Mouse (Mus musculus): ENCODE results near the gene Fus. TPM values are rescaled to one million over a fixed set of nuclear protein-coding genes. Genes with fewer than 3 reads are reported as not detected.
"Not testable (repeated sequence)": the region's sequence is repeated elsewhere in the genome, so short reads cannot be mapped to it uniquely, and the experiment has no call there.

The Fus gene
- polyA plus RNA-seq, 1 experiment from 2014 or later = 215 TPM

DNA sequence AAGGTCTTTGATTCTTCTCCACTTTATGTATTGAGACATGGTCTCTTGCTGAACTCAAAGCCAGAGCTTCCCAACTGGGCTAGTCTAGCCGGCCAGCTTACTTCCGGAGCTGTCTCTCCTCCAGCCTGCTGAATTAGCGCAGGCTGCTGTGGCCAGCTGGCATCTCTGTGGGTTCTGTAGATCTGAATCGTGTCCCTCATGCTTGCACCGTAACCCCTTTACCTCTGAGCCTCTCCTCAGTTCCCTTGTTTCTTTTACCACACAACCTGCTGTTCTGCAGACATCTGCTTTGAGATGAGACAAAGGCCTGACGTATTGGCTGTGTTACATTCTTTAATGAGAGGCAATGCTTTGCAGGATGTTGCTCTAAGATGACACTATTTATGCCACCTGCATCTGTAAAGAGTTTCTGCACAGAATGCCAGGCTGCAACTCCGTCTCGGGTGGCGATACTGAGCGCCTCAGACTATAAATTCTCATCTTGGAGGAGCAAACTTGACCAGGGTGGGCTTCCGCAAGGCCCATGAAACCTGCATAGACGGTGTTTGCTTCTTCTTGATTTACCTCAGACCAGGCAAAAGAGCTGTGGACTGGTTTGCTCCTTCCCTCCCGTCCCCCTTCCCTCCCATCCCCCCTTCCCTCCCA is 45.0 kb downstream of the Fus start:
- H3K9ac ChIP-seq (ENCODE audit: low read depth, low read length) = no peak overlapping the region
- no peak for ATAC-seq
- no peaks in the 10 kb centered on the region for H3K27me3 ChIP-seq (replicated peaks; ENCODE audit: control insufficient read depth, insufficient read depth, low read length)
- peaks cover 4% of the 10 kb centered on the region; the same call in 1 of the 2 replicates for H3K4me1 ChIP-seq (ENCODE audit: control insufficient read depth, insufficient read depth, low read length)
- no peaks in the 10 kb centered on the region for H3K36me3 ChIP-seq (ENCODE audit: control insufficient read depth, insufficient read depth, low read length)
- no peak overlapping the region for H3K4me3 ChIP-seq (ENCODE audit: low read length)
- no peak overlapping the region for H3K4me2 ChIP-seq (ENCODE audit: low read depth, low read length)
- H3K9me3 ChIP-seq (ENCODE audit: control insufficient read depth, low read length) = no peaks in the 10 kb centered on the region
- no peak overlapping the region for H3K27ac ChIP-seq (ENCODE audit: low read length)
- 77% methylated on average over 13 of the region's 13 CpGs for WGBS

DNA sequence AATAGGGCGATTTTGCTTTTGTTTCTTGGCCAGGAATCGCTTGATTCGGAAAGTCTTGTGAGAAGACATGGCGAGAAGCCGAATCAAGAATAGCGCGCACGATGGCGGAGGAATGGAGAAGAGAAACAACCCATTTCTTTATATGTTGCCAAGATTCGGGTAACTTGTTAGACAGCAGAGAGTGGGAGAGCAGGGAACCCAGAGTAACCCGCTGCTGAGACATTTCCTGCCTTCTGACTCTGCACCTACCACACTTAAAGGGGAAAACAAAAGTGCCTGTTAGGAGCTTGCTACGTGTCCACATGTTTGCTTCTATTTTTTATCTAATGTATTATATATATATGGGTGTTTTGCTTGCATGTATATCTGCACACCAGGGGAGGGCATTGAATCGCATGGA is 45.9 kb downstream of the Fus start:
- H3K4me1 ChIP-seq (ENCODE audit: control insufficient read depth, insufficient read depth, low read length) = peaks cover 4% of the 10 kb centered on the region; the same call in 1 of the 2 replicates
- no peak overlapping the region for H3K4me3 ChIP-seq (ENCODE audit: low read length)
- H3K27ac ChIP-seq (ENCODE audit: low read length) = no peak overlapping the region
- ATAC-seq = no peak
- no peak overlapping the region for H3K9ac ChIP-seq (ENCODE audit: low read depth, low read length)
- H3K9me3 ChIP-seq (ENCODE audit: control insufficient read depth, low read length) = no peaks in the 10 kb centered on the region
- no peaks in the 10 kb centered on the region for H3K27me3 ChIP-seq (replicated peaks; ENCODE audit: control insufficient read depth, insufficient read depth, low read length)
- H3K36me3 ChIP-seq (ENCODE audit: control insufficient read depth, insufficient read depth, low read length) = no peaks in the 10 kb centered on the region
- no peak overlapping the region for H3K4me2 ChIP-seq (ENCODE audit: low read depth, low read length)
- 89% methylated on average over 13 of the region's 13 CpGs for WGBS

DNA sequence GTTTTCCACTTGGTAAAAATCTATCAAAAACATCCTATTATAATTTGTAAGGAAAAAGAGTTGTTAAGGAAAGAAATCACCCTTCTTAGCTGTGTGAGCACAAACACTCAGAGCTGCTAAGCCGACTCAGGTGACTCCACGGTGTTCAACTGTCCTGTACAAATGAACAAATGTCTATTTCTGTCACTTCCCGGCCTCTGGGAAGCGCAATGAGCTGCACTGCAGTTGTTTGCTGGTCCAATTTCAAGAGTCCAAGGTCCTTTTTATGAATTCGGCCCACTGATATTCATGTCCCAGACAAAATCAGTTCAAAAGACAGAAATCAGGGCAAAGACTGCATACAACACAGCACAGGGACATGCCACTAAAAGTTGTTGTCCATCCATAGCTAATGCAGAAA is 48.9 kb downstream of the Fus start:
- not testable (repeated sequence) for H3K4me1 ChIP-seq (ENCODE audit: control insufficient read depth, insufficient read depth, low read length); H3K4me2 ChIP-seq (ENCODE audit: low read depth, low read length); H3K27ac ChIP-seq (ENCODE audit: low read length); H3K4me3 ChIP-seq (ENCODE audit: low read length); H3K27me3 ChIP-seq (replicated peaks; ENCODE audit: control insufficient read depth, insufficient read depth, low read length); H3K9me3 ChIP-seq (ENCODE audit: control insufficient read depth, low read length); H3K9ac ChIP-seq (ENCODE audit: low read depth, low read length); H3K36me3 ChIP-seq (ENCODE audit: control insufficient read depth, insufficient read depth, low read length)
- peak; percentile 51; the same call in 1 of the 2 replicates for ATAC-seq
- 58% methylated on average over 5 of the region's 5 CpGs for WGBS

GRCm38 (mm10) chr7:128016650-128017049 is 49.4 kb downstream of the Fus start:
- H3K9ac ChIP-seq (ENCODE audit: low read depth, low read length) = no peak overlapping the region
- no peaks in the 10 kb centered on the region for H3K4me1 ChIP-seq (ENCODE audit: control insufficient read depth, insufficient read depth, low read length)
- H3K27ac ChIP-seq (ENCODE audit: low read length) = no peak overlapping the region
- H3K9me3 ChIP-seq (ENCODE audit: control insufficient read depth, low read length) = no peaks in the 10 kb centered on the region
- 75% methylated on average over 6 of the region's 6 CpGs for WGBS
- no peak for ATAC-seq
- H3K4me2 ChIP-seq (ENCODE audit: low read depth, low read length) = no peak overlapping the region
- no peaks in the 10 kb centered on the region for H3K27me3 ChIP-seq (replicated peaks; ENCODE audit: control insufficient read depth, insufficient read depth, low read length)
- H3K4me3 ChIP-seq (ENCODE audit: low read length) = no peak overlapping the region
- no peaks in the 10 kb centered on the region for H3K36me3 ChIP-seq (ENCODE audit: control insufficient read depth, insufficient read depth, low read length)

GRCm38 (mm10) chr7:128018275-128018674 is 51.0 kb downstream of the Fus start:
- Histone ChIP-seq H3K9me3 (ENCODE audit: control insufficient read depth, low read length) (no peaks in the 10 kb centered on the region), H3K4me1 (ENCODE audit: control insufficient read depth, insufficient read depth, low read length) (no peaks in the 10 kb centered on the region), H3K9ac (ENCODE audit: low read depth, low read length) (no peak overlapping the region), H3K27ac (ENCODE audit: low read length) (no peak overlapping the region), H3K4me3 (ENCODE audit: low read length) (no peak overlapping the region), H3K4me2 (ENCODE audit: low read depth, low read length) (no peak overlapping the region), H3K36me3 (ENCODE audit: control insufficient read depth, insufficient read depth, low read length) (no peaks in the 10 kb centered on the region), H3K27me3 (replicated peaks; ENCODE audit: control insufficient read depth, insufficient read depth, low read length) (no peaks in the 10 kb centered on the region)
- 90% methylated on average over 3 of the region's 3 CpGs for WGBS
- ATAC-seq = no peak

DNA sequence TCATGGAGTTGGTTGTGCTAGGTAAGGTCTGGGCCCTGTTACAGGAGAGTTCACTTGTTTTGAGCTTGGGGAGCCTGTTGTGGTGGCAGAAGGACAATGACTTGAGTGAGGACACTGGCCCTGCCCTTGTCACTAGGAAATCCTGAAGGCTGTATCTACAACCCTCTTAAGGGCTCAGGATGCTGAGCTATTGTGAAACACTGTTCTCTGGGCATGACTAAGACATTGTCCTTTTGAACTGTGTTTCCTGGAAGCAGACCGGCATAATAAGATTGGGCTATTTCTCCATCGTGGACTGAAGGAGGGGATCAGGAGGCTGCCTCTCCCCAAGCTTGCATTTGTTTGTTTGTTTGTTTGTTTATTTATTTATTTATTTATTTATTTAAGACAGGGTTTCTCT is 51.9 kb downstream of the Fus start:
- H3K4me2 ChIP-seq (ENCODE audit: low read depth, low read length) = no peak overlapping the region
- H3K9me3 ChIP-seq (ENCODE audit: control insufficient read depth, low read length) = no peaks in the 10 kb centered on the region
- no peaks in the 10 kb centered on the region for H3K27me3 ChIP-seq (replicated peaks; ENCODE audit: control insufficient read depth, insufficient read depth, low read length)
- ATAC-seq = peak; percentile 85
- H3K4me1 ChIP-seq (ENCODE audit: control insufficient read depth, insufficient read depth, low read length) = no peaks in the 10 kb centered on the region
- H3K27ac ChIP-seq (ENCODE audit: low read length) = no peak overlapping the region
- no peak overlapping the region for H3K9ac ChIP-seq (ENCODE audit: low read depth, low read length)
- H3K36me3 ChIP-seq (ENCODE audit: control insufficient read depth, insufficient read depth, low read length) = no peaks in the 10 kb centered on the region
- H3K4me3 ChIP-seq (ENCODE audit: low read length) = no peak overlapping the region
- 50% methylated on average over 2 of the region's 2 CpGs for WGBS

- H3K4me2 ChIP-seq (ENCODE audit: low read depth, low read length) = no peak overlapping the region
- no peak for ATAC-seq
- no peak overlapping the region for H3K9ac ChIP-seq (ENCODE audit: low read depth, low read length)
- no peaks in the 10 kb centered on the region for H3K27me3 ChIP-seq (replicated peaks; ENCODE audit: control insufficient read depth, insufficient read depth, low read length)
- H3K4me3 ChIP-seq (ENCODE audit: low read length) = no peak overlapping the region
- no peak overlapping the region for H3K27ac ChIP-seq (ENCODE audit: low read length)
- H3K4me1 ChIP-seq (ENCODE audit: control insufficient read depth, insufficient read depth, low read length) = no peaks in the 10 kb centered on the region
- no peaks in the 10 kb centered on the region for H3K9me3 ChIP-seq (ENCODE audit: control insufficient read depth, low read length)
- WGBS = 63% methylated on average over 8 of the region's 8 CpGs
- no peaks in the 10 kb centered on the region for H3K36me3 ChIP-seq (ENCODE audit: control insufficient read depth, insufficient read depth, low read length)
Measured at GRCm38 (mm10) chr7:128022974-128023373, 55.7 kb downstream of the Fus start.

GRCm38 (mm10) chr7:128023565-128023964 is 56.3 kb downstream of the Fus start:
- no peak for ATAC-seq
- no peak overlapping the region for H3K4me3 ChIP-seq (ENCODE audit: low read length)
- H3K27me3 ChIP-seq (replicated peaks; ENCODE audit: control insufficient read depth, insufficient read depth, low read length) = no peaks in the 10 kb centered on the region
- no peaks in the 10 kb centered on the region for H3K9me3 ChIP-seq (ENCODE audit: control insufficient read depth, low read length)
- no peak overlapping the region for H3K27ac ChIP-seq (ENCODE audit: low read length)
- H3K4me1 ChIP-seq (ENCODE audit: control insufficient read depth, insufficient read depth, low read length) = no peaks in the 10 kb centered on the region
- no peak overlapping the region for H3K4me2 ChIP-seq (ENCODE audit: low read depth, low read length)
- H3K9ac ChIP-seq (ENCODE audit: low read depth, low read length) = no peak overlapping the region
- WGBS = 92% methylated on average over 4 of the region's 4 CpGs
- H3K36me3 ChIP-seq (ENCODE audit: control insufficient read depth, insufficient read depth, low read length) = no peaks in the 10 kb centered on the region

- WGBS = 85% methylated on average over 9 of the region's 9 CpGs
- Histone ChIP-seq H3K4me2 (ENCODE audit: low read depth, low read length) (no peak overlapping the region), H3K4me3 (ENCODE audit: low read length) (no peak overlapping the region), H3K27me3 (replicated peaks; ENCODE audit: control insufficient read depth, insufficient read depth, low read length) (no peaks in the 10 kb centered on the region), H3K36me3 (ENCODE audit: control insufficient read depth, insufficient read depth, low read length) (no peaks in the 10 kb centered on the region), H3K9me3 (ENCODE audit: control insufficient read depth, low read length) (no peaks in the 10 kb centered on the region), H3K9ac (ENCODE audit: low read depth, low read length) (no peak overlapping the region), H3K27ac (ENCODE audit: low read length) (no peak overlapping the region), H3K4me1 (ENCODE audit: control insufficient read depth, insufficient read depth, low read length) (no peaks in the 10 kb centered on the region)
- no peak for ATAC-seq
Measured at GRCm38 (mm10) chr7:128024364-128024763, 57.1 kb downstream of the Fus start.

DNA sequence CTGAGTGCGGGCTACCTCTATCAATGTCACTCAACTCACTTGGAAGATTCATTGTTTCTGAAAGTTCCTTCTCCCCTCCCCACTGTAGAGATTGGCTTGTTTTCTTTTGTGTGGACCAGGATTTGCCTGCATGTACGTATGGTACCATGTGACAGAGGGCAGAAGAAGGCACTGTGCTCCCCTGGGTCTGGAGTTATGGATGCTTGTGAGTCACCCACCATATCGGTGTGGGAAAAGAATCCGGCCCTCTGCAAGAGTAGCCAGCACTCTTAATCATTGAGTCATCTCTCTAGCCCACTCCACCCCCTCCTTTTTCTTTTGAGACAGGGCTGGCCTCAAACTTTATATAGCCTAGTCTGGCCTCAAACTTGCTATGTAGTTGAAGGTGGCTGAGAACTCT is 57.7 kb downstream of the Fus start:
- ATAC-seq = no peak
- WGBS = 74% methylated on average over 4 of the region's 4 CpGs

More for the DNA sequence above, 57.7 kb downstream of the Fus start:
- Histone ChIP-seq H3K27ac (ENCODE audit: low read length) (no peak overlapping the region), H3K4me1 (ENCODE audit: control insufficient read depth, insufficient read depth, low read length) (no peaks in the 10 kb centered on the region), H3K27me3 (replicated peaks; ENCODE audit: control insufficient read depth, insufficient read depth, low read length) (no peaks in the 10 kb centered on the region), H3K36me3 (ENCODE audit: control insufficient read depth, insufficient read depth, low read length) (no peaks in the 10 kb centered on the region), H3K4me3 (ENCODE audit: low read length) (no peak overlapping the region), H3K9me3 (ENCODE audit: control insufficient read depth, low read length) (no peaks in the 10 kb centered on the region), H3K4me2 (ENCODE audit: low read depth, low read length) (no peak overlapping the region), H3K9ac (ENCODE audit: low read depth, low read length) (no peak overlapping the region)

Data from intestine, embryonic 16.5 days (tissue).